Mouse (Mus musculus) lung, adult 2 months (tissue): Measurements from ENCODE around the gene Nr6a1. TPM values are rescaled to one million over a fixed set of nuclear protein-coding genes. Genes with fewer than 3 reads are reported as not detected.

Source experiments
- DNase-seq: peaks from one replicate; pipeline ENCODE4 v3.0.0; 2022
- H3K4me1 ChIP-seq: fragments of 200-500 bp; 2 replicates; pipeline ENCODE4 v1.6.1; 2011; ENCODE audit warnings: low read length; ENCODE audit not compliant: control insufficient read depth, insufficient read depth
- H3K4me3 ChIP-seq: fragments of 200-500 bp; replicated peaks from 2 replicates; pipeline ENCODE3; 2011; ENCODE audit warnings: low read depth, mild to moderate bottlenecking, control low read depth, low read length; ENCODE audit errors: extremely low read depth
- CTCF ChIP-seq: fragments of 200-500 bp; IDR thresholded peaks from 2 replicates; pipeline ENCODE4 v1.5.1; 2011; ENCODE audit warnings: mild to moderate bottlenecking, low read length, control low read depth; ENCODE audit not compliant: insufficient read depth
- POLR2A ChIP-seq: fragments of 200-500 bp; IDR thresholded peaks from 2 replicates; pipeline ENCODE4 v1.6.1; 2011; ENCODE audit warnings: low read depth, mild to moderate bottlenecking, control low read depth, low read length, borderline replicate concordance; ENCODE audit errors: extremely low read depth
- WGBS: fragments of 180-500 bp; shearing (Covaris S2); methylation state at CpG from one replicate; pipeline ENCODE4 v1.1.7; 2018; 5-methylcytosine and 5-hydroxymethylcytosine counted together
- polyA plus RNA-seq: library from polyadenylated mRNA; depleted of rRNA; stranded (reverse); fragments of >200 nt; gene quantifications from 2 replicates; pipeline ENCODE4 v1.2.3, GENCODE M21; 2012

Gene Nr6a1
- polyA plus RNA-seq, 1 experiment: 6.5 TPM

DNA sequence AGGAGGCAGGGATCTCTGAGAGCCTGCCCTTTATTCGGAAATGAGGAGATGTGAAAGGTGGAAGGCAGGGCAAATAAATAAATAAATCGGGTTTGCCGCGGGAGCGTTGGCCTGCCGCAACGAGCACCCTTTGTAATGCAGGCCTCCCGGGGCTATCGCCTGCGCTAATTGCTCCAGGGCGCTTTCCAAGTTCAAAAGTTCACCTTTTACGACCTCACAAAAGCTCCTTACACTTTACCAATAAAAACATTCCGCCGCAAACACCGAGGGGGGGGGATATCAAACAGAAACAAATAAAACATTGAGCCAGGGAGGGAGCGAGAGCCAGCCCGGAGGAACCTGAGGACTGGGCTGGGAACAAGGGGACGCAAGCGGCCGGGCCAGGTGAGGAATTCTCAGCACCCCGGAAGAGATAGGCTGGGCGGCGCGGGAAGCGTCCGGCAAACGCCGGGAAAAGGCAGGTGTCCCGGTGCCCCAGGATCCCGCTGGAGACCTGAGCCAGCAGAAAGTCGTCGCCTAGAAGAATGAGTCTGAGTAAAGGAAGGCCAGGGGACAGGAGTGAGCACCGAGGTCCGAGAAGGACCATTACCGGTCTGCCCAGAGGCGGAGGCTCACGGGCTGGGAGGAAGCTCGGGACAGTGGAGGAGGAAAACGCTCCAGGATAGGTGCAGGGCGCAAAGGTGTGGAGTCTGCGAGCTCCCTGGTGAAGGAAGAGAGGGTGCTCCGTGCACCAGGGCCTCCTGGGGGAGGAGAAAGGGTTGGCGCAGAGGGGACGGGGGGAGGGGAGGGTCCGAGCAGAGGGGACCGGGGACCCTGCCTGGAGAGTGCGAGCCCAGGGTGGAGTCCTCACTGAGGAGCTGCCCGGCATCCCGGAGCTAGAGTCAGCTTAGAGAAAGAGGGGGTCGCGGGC is 2.1 kb downstream of the Nr6a1 start:
- WGBS: 1% methylated on average over 51 of the region's 51 CpGs
- no peak for TF ChIP-seq POLR2A
- no peak for TF ChIP-seq CTCF
- Histone ChIP-seq H3K4me3 (peak overlapping the region; percentile 91), H3K4me1 (no peaks in the 10 kb centered on the region; the same call in none of the 2 replicates)
- peak; percentile 61 for DNase-seq

DNA sequence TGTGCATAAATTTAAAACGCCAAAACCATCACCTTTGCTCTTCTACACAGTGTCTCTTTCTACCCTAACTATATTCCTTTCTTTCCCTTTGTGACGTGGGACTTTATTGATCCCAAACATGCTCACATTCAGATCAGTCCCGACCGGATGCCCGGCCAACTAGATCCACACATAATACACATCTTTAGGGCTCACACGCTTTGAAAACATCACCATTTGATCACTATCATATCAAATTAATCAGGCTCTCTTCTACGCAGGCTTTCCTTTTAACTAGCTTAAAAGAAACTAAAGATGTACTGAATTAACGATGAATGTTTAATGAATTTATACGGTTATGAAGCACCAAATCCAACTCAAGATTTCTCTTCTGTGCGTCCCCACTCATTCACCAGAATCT is 2.9 kb downstream of the Nr6a1 start:
- WGBS: 52% methylated on average over 10 of the region's 10 CpGs
- DNase-seq: no peak
- no peak for TF ChIP-seq POLR2A
- no peak for TF ChIP-seq CTCF
- no peaks in the 10 kb centered on the region; the same call in none of the 2 replicates for H3K4me1 ChIP-seq
- H3K4me3 ChIP-seq: no peak overlapping the region

DNA sequence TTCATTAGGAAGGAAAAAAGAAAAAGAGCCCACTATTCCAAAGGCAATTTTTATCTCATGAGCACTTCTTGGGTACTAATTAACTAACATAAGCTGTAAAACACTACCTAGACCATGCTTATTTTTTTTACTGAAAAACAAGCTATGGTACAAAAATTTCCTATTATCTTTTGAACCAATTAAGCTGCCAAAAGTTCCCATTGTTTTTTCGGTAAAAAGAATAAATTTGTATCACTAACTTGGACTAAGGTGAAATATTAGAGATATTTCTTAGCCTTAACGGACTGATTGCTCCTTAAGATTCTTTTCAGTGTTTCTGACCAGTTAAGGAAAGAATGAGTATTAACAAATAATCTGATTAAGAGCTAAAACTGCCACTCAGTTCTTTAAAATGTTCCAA is 3.6 kb downstream of the Nr6a1 start:
- DNase-seq: no peak
- Histone ChIP-seq H3K4me3 (no peak overlapping the region), H3K4me1 (no peaks in the 10 kb centered on the region; the same call in none of the 2 replicates)
- 81% methylated on average over 2 of the region's 2 CpGs for WGBS
- TF ChIP-seq CTCF (no peak), POLR2A (no peak)

DNA sequence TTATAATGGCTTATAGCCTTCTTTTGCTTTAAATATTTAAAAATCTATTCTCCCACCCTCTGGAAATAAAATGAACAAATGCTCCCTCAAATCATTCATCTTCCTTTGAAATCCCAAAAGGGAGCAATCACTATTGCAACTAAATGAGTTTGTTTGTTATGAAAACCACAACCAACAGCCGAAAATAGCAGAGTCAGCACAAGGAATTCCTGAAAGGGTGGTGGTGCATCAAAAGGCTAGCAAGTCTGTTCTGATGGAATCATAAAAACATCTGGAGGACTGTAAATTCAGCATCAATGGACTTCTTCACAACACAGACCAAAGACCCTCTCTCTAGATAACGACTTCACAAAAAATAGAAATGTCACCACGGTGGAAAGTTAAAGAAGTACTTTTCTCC is 4.0 kb downstream of the Nr6a1 start:
- Histone ChIP-seq H3K4me1 (no peaks in the 10 kb centered on the region; the same call in none of the 2 replicates), H3K4me3 (no peak overlapping the region)
- no peak for DNase-seq
- WGBS: 74% methylated on average over 3 of the region's 3 CpGs
- TF ChIP-seq POLR2A (no peak), CTCF (no peak)

DNA sequence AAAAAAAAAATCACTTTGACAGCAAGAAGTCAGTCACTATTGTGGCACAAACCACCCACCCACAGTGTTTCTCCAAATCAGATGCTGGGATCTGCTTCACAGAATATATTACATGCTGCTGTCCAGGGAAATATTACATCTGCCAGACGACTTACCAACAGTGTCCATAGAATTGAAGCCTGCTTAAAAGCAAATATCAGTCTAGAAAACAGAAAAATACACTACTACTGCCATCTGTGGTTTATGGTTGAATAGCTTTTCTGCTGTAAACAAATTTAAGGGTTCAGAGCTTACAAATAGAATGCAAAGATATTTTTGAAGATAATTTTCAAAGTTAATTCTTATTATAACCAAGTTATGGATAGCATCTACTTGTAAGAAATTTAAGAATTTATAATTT is 6.1 kb downstream of the Nr6a1 start:
- 50% methylated on average over 1 of the region's 1 CpGs for WGBS
- no peak for DNase-seq
- Histone ChIP-seq H3K4me3 (no peak overlapping the region), H3K4me1 (no peaks in the 10 kb centered on the region; the same call in 1 of the 2 replicates)
- no peak for TF ChIP-seq POLR2A
- no peak for TF ChIP-seq CTCF

DNA sequence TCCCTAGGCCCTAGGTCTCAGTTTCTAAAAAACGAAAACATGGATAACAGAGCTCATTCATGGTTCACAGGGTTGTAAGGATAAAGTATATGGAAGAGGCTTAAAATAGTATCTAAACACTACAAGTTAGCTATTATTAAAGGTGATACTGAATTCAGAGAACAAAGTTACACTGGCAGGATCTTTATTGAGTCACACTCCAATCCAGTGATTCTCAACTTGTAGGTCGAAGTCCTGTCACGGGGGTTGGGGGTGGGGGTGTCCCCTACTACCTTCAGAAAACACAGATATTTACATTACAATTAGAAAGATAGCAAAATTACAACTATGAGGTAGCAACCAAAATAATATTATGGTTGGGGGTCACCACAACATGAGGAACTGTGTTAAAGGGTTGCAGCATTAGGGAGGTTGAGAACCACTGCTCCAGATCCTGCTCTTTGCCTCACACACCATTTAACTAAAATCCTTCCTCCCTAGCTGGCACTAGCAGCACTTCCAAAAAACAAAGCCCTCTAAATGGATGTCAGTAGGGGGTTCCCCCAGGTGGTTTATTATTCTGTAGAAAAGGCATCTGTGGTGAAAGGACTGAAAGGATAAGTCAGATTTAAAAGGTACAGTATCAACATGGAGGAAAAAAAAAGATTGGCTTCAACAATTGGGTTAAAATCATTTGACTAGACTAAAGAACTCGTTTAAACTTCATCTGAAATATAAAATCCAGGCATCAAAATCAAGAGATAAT is 10.4 kb downstream of the Nr6a1 start:
- no peaks in the 10 kb centered on the region for H3K4me1 ChIP-seq
- H3K4me3 ChIP-seq: no peak overlapping the region
- WGBS: 73% methylated on average over 4 of the region's 4 CpGs

DNA sequence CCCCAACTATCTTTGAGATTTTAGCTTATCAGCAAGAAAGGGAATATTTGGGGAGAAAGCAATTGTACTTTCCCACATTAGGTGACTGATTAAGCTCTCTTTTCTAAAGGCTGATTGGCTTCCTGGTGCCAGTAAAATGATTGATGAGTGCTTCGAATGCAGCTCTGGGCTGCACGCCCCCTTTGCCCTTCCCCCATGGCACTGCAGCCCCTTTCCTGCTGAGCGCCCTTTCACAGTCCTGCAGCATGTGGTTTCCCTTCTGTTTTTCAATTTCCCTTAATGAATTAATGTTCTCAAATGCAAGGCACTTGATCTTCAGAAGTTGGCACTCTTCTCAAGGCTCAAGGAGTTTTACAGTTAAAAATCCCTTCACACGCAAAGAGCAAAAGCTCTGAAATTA is 12.5 kb downstream of the Nr6a1 start:
- TF ChIP-seq CTCF (no peak), POLR2A (no peak)
- no peaks in the 10 kb centered on the region for H3K4me1 ChIP-seq
- WGBS: 43% methylated on average over 4 of the region's 4 CpGs

More for the DNA sequence above, 10.4 kb downstream of the Nr6a1 start:
- TF ChIP-seq CTCF (no peak), POLR2A (no peak)
- DNase-seq: no peak

DNA sequence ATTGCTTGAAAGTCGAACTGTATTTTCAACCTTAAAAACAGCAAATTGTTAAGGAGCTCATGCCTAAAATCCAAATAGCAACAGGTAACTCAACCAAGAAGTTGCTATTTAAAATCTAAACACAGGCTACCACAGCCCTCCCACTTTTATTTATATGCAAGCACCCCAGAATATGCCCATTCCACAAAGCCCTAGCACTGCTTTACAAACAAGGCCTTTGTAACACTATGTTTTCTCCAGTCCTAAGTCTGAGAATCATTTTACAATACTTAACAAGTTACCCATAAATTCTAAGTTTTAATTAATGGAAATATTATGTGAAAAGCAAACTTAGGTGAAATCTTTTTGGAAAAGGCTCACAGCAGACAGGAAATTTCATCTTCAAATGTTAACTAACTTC is 13.0 kb downstream of the Nr6a1 start:
- 88% methylated on average over 1 of the region's 1 CpGs for WGBS
- no peak for TF ChIP-seq POLR2A

More for the DNA sequence above, 12.5 kb downstream of the Nr6a1 start:
- no peak overlapping the region for H3K4me3 ChIP-seq
- DNase-seq: no peak

DNA sequence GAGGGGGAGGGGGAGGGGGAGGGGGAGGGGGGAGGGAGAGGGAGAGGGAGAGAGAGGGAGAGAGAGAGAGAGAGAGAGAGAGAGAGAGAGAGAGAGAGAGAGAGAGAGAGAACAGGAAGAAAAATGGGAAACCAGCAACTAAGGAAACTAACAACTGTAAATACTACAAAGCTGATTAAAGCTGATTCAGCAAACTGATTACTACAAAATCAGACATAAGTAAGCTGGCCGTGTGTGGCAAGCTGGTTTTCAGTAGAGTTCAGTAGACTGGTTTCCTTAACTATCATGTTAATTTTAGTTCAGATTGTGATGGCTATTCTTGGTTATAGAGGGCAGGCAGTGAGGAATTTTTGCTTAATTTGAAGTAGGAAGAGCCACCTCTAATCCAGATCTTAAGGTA is 18.9 kb downstream of the Nr6a1 start:
- H3K4me1 ChIP-seq: peaks cover 2% of the 10 kb centered on the region
- WGBS: 56% methylated on average over 1 of the region's 1 CpGs
- no peak for TF ChIP-seq CTCF
- TF ChIP-seq POLR2A: no peak
- DNase-seq: no peak
- no peak overlapping the region for H3K4me3 ChIP-seq

More for the DNA sequence above, 13.0 kb downstream of the Nr6a1 start:
- H3K4me3 ChIP-seq: no peak overlapping the region
- no peak for DNase-seq
- H3K4me1 ChIP-seq: no peaks in the 10 kb centered on the region

DNA sequence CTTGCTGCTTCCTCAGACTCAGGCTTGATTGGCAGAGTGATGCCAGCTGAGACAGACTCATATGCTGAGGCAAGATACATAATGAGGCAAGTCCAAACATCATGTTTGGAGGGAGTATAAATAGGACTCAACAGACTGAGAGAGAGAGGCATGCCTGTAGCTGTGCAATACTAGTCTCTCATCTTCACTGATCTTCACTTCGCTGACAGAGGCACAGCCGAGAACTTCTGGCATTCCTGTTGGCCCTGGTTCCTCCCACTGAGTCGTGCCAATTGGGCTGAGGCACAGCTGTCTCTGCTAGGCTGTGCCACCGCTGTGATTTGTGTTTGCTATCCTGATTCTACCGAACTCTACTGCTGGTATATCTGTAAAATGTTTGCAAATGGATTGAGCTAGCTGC is 21.4 kb downstream of the Nr6a1 start:
- WGBS: 50% methylated on average over 5 of the region's 5 CpGs
- peaks cover 2% of the 10 kb centered on the region for H3K4me1 ChIP-seq
- TF ChIP-seq CTCF (no peak), POLR2A (no peak)
- no peak overlapping the region for H3K4me3 ChIP-seq
- no peak for DNase-seq
